Mouse (Mus musculus): ENCODE data around the gene Dab2ip. TPM values are rescaled to one million over a fixed set of nuclear protein-coding genes. Genes with fewer than 3 reads are reported as not detected.

Dab2ip gene
- polyA plus RNA-seq, 1 experiment = 0.40 TPM

DNA sequence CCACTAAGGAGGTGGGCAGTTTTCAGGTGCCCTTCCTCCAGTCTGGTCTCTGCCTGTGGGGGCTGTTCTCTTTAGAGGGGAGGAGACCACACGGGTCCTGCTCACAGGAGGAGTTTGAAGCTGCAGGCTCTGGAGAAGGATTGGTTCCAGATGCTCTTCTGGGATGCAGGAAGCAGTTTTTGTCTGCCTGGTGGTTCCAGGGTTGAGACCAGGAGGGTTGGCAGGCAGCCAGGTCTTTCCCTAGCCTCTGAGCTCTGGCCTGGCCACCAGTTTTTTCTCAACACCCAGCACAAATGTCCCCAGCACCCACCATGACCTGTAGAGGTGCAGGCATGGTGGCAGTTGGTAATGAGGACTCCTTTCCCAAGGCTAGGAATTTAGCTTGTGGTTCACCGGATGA is 61.5 kb downstream of the Dab2ip start:
- Histone ChIP-seq H3K27ac (ENCODE audit: insufficient read depth, low read depth, low read length) (no peak overlapping the region), H3K4me1 (ENCODE audit: control insufficient read depth, insufficient read depth, low read length) (no peaks in the 10 kb centered on the region), H3K4me3 (ENCODE audit: insufficient read depth, low read length) (no peak overlapping the region)
- TF ChIP-seq CTCF (IDR thresholded peaks at IDR 0.05; ENCODE audit: low read depth, low read length) (no peak), POLR2A (IDR thresholded peaks at IDR 0.05; ENCODE audit: borderline replicate concordance, low read depth, low read length) (no peak)

DNA sequence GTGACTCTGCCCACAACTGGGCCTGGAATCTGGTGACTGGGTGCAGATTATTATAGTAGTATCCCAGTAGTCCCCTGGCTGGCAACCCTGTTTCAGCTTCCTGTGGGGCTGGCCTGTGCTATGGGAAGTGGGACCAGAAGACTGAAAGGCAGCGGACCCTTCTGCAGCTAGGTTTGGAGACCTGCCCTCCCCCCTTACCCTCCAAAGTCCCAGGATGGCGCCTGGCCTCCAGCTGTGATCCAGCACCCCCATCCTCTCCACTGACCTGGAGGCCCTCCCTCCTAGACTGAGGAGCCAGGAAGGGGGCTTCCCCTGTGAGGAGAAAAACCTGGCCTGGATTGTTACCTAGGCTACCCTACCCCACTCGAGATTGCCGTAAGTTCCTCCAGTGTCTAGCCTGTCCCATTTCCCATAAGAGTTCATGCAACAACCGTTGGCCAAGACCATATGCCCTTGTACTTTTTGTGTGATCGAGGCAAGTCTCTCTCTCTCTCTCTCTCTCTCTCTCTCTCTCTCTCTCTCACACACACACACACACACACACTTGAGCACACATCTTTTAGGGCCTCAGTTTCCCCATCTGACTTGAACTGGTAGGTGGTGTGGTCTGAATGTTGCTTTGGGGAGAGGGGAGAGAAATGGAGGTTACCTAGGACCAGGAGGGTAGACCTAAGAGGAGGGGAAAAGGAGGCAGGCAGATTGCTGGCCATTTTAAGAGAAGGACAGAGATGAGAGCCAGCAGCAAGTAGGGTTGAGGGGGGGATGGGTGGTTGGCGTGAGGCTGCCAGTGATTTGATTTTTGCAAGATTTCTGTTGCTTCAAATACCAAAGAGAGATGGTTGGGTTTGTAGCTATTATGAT is 62.5 kb downstream of the Dab2ip start:
- Histone ChIP-seq H3K4me1 (ENCODE audit: control insufficient read depth, insufficient read depth, low read length) (no peaks in the 10 kb centered on the region), H3K4me3 (ENCODE audit: insufficient read depth, low read length) (no peak overlapping the region), H3K27ac (ENCODE audit: insufficient read depth, low read depth, low read length) (no peak overlapping the region)
- TF ChIP-seq CTCF (IDR thresholded peaks at IDR 0.05; ENCODE audit: low read depth, low read length) (no peak), POLR2A (IDR thresholded peaks at IDR 0.05; ENCODE audit: borderline replicate concordance, low read depth, low read length) (no peak)

DNA sequence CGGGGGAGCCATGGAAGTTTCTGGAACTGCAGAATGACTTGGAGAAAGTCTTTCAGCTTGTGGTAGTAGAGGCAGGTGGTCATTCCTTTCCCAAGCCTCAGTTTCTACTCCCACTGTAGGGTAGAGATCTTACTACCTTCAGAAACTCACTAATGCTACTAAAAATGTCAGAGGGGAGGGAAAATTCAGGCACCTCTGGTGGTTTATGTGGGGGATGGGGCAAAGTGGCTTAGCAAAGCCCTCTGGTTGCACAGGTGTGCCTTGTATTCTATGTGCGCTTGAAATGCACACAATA is 63.1 kb downstream of the Dab2ip start:
- H3K4me1 ChIP-seq (ENCODE audit: control insufficient read depth, insufficient read depth, low read length) = no peaks in the 10 kb centered on the region
- no peak overlapping the region for H3K27ac ChIP-seq (ENCODE audit: insufficient read depth, low read depth, low read length)
- no peak for TF ChIP-seq POLR2A (IDR thresholded peaks at IDR 0.05; ENCODE audit: borderline replicate concordance, low read depth, low read length)
- no peak overlapping the region for H3K4me3 ChIP-seq (ENCODE audit: insufficient read depth, low read length)

DNA sequence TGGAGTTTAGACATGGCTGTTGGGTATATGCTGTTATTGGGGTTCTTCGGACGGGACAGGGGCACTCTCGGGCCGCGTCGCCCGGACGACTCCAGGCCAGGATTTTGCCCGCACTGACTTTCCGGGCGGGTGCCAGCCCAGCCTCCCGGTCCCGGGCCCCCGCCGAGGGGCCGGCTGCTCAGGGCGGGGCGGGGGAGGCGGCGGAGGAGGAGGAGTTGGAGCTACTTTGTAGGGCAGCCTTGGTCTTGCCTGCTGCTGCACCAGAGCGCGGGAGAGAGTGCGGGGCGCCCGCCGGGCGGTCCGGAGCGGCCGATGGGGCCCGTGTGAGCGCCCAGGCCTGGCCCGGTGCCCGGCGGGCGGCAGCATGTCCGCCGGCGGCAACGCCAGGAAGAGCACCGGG is 63.7 kb downstream of the Dab2ip start:
- TF ChIP-seq POLR2A (IDR thresholded peaks at IDR 0.05; ENCODE audit: borderline replicate concordance, low read depth, low read length) = no peak
- TF ChIP-seq CTCF (IDR thresholded peaks at IDR 0.05; ENCODE audit: low read depth, low read length) = no peak
- H3K4me1 ChIP-seq (ENCODE audit: control insufficient read depth, insufficient read depth, low read length) = no peaks in the 10 kb centered on the region
- H3K27ac ChIP-seq (ENCODE audit: insufficient read depth, low read depth, low read length) = no peak overlapping the region
- H3K4me3 ChIP-seq (ENCODE audit: insufficient read depth, low read length) = no peak overlapping the region

DNA sequence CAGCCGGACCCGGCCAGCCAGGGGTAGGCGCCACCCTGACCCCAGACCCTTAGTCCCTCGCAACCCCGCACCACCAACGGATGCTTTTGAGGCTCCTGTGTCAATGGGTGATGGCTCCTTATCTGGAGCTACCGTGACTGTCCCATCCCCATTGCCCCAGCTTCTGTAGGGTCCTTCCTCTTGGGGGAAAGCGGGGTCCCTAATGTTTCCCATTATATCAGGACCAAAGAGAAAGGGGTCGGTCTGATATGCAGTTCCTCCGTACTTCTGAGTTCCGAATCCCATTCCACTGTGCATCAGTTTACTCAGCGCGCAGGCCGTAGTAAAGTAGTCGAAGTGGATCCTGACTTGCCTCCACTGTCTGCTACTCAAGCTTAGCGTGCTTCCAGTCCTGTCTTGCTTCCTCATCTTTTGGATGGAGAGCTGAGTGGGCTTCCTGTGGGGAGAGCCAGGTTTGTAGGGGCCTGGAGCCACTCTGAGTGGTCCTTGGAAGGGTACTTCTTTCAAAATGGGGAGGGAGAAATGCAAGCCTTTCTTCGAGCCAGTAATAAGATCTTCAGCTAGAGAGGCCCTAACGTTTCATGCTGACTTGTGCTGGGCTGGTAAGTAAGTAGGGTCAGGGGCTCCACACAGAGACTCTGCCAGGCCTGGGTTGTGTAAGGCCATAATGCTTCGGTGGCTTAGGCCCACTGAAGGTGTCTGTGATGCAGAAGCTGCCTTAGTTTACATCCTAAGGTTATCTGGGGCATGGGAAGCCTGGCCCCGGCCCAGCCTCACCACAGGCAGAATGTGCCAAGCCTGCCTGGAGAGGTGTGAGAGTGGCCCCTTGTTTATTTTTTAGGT is 64.4 kb downstream of the Dab2ip start:
- H3K27ac ChIP-seq (ENCODE audit: insufficient read depth, low read depth, low read length) = no peak overlapping the region
- no peaks in the 10 kb centered on the region for H3K4me1 ChIP-seq (ENCODE audit: control insufficient read depth, insufficient read depth, low read length)
- no peak for TF ChIP-seq CTCF (IDR thresholded peaks at IDR 0.05; ENCODE audit: low read depth, low read length)
- no peak overlapping the region for H3K4me3 ChIP-seq (ENCODE audit: insufficient read depth, low read length)

DNA sequence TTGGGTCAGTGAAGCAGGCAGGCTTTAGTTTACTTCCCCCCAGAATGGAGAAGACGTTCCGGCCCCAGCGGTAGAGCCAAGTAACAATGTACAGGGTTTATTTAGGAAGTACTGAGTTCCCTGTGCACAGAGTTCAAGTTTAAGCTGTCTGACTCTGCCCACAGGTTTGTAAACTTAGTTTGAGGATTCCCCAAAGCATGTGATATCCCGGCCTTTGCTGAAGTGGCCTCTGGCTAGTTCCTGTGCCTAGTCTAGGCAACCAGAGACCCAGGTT is 65.0 kb downstream of the Dab2ip start:
- H3K27ac ChIP-seq (ENCODE audit: insufficient read depth, low read depth, low read length) = no peak overlapping the region

DNA sequence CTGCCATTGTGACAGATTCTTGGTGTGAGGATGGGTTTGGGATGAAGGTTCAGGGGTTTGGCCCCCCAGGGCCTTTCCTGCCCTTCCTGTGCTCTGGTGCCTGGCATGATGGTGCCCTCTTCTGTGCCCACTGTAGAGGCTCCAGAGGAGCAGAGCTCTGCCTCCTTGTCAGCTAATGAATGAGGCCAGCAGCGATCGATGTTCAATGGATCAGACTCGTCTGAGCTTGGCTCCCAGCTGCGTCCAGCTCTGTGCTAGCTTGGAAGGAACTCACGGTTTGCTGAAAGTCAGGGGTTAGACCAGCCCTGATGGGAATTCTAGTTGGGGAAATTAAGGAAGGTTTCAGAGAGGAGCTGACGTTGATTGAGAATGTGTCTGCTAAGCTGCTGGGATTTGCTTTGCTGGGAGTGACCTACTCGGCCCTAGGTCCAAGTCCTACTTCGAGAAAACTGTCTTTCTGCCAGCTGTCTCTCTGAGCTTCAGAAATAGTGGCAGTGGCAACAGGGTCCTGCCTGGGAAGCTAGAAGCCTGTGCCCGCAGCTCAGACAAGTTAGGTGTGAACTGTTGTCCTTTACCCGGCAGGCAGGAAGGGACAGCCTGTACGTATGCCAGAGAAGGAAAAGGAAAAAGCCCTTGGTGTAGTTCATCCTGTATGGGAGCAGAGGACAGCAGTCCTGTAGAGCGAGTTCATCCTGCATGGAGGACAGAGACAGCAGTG is 65.5 kb downstream of the Dab2ip start:
- Histone ChIP-seq H3K4me1 (ENCODE audit: control insufficient read depth, insufficient read depth, low read length) (no peaks in the 10 kb centered on the region), H3K4me3 (ENCODE audit: insufficient read depth, low read length) (no peak overlapping the region), H3K27ac (ENCODE audit: insufficient read depth, low read depth, low read length) (no peak overlapping the region)
- TF ChIP-seq POLR2A (IDR thresholded peaks at IDR 0.05; ENCODE audit: borderline replicate concordance, low read depth, low read length) (no peak), CTCF (IDR thresholded peaks at IDR 0.05; ENCODE audit: low read depth, low read length) (no peak)

More for the DNA sequence above, 65.0 kb downstream of the Dab2ip start:
- H3K4me1 ChIP-seq (ENCODE audit: control insufficient read depth, insufficient read depth, low read length) = no peaks in the 10 kb centered on the region
- H3K4me3 ChIP-seq (ENCODE audit: insufficient read depth, low read length) = no peak overlapping the region
- no peak for TF ChIP-seq POLR2A (IDR thresholded peaks at IDR 0.05; ENCODE audit: borderline replicate concordance, low read depth, low read length)
- no peak for TF ChIP-seq CTCF (IDR thresholded peaks at IDR 0.05; ENCODE audit: low read depth, low read length)

DNA sequence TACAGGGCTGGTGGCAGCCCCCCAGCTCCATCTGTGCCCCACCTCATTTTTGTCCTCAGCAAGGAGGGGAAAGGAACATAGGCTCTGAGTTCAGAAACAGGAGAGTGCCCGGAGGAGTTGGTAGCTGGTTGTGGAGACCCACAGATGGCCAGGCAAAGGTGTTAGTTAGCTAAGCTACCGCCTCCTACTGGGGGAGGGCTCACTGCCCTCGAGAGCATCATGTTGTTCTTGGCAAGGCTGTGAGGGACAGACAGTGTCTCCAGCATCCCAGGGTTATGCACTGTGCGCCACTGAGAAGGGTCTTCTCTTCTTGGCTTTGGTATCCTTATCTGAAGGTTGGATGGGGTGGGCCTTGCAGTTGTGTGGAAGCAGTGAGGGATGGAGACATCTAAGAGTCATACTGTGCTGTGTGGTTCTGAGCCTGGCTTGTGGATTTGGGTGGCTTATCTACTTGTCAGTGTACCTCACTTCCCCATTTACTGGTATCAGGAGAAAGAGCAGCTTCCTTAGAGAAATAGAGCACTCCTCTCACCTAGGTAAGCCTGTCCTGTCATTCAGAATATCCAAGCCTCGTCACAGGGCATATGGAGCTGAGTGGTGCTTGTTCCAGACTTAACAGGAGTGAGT is 66.4 kb downstream of the Dab2ip start:
- no peaks in the 10 kb centered on the region for H3K4me1 ChIP-seq (ENCODE audit: control insufficient read depth, insufficient read depth, low read length)

DNA sequence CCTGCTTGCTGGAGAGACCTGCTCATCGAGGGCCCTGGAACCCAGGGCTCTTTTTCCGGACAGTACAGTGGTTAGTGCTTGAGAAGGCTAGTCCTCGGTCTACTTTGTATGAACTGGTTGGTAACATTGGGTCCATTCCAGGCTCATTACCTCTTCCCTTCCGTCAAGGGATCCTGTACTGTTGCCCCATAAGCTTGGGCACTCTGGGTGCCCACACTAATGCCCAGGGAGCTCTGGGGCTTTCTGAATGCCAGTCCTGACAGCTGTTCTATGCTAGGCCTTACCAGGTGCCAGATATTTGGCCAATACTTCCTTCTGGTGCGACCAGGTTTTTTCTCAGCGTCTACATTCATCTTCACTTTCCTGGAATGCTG is 66.9 kb downstream of the Dab2ip start:
- no peak overlapping the region for H3K4me3 ChIP-seq (ENCODE audit: insufficient read depth, low read length)
- H3K4me1 ChIP-seq (ENCODE audit: control insufficient read depth, insufficient read depth, low read length) = no peaks in the 10 kb centered on the region
- no peak overlapping the region for H3K27ac ChIP-seq (ENCODE audit: insufficient read depth, low read depth, low read length)
- no peak for TF ChIP-seq POLR2A (IDR thresholded peaks at IDR 0.05; ENCODE audit: borderline replicate concordance, low read depth, low read length)
- no peak for TF ChIP-seq CTCF (IDR thresholded peaks at IDR 0.05; ENCODE audit: low read depth, low read length)

More for the DNA sequence above, 66.4 kb downstream of the Dab2ip start:
- H3K4me3 ChIP-seq (ENCODE audit: insufficient read depth, low read length) = no peak overlapping the region
- TF ChIP-seq CTCF (IDR thresholded peaks at IDR 0.05; ENCODE audit: low read depth, low read length) = no peak
- TF ChIP-seq POLR2A (IDR thresholded peaks at IDR 0.05; ENCODE audit: borderline replicate concordance, low read depth, low read length) = no peak
- H3K27ac ChIP-seq (ENCODE audit: insufficient read depth, low read depth, low read length) = no peak overlapping the region
